Mouse (Mus musculus) myocyte (in vitro differentiated cells): ENCODE results near the gene Nek9.

ENCODE experiments used
- CEBPB ChIP-seq: IDR thresholded peaks from 2 replicates; pipeline ENCODE4 v1.6.1; 2011; ENCODE audit warnings: mild to moderate bottlenecking, moderate library complexity; ENCODE audit not compliant: poor library complexity, insufficient read depth, severe bottlenecking
- E2F4 ChIP-seq: IDR thresholded peaks from one replicate; pipeline ENCODE4 v1.6.1; 2011; ENCODE audit warnings: mild to moderate bottlenecking, control low read depth, moderate library complexity; ENCODE audit not compliant: insufficient read depth
- MAX ChIP-seq: IDR thresholded peaks from one replicate; pipeline ENCODE4 v1.6.1; 2011; ENCODE audit warnings: low read depth, mild to moderate bottlenecking, control low read depth
- MYOD1 ChIP-seq, 3 experiments: IDR thresholded peaks; one replicate each; pipeline ENCODE4 v1.6.1; 2011; ENCODE audit warnings: control low read depth in 2 of 3, low read depth in 2 of 3, mild to moderate bottlenecking in 2 of 3, moderate library complexity in 1 of 3; ENCODE audit not compliant: insufficient read length in 2 of 3, control insufficient read depth in 1 of 3
- MYOG ChIP-seq, 3 experiments: IDR thresholded peaks; one replicate each; pipeline ENCODE4 v1.6.1; 2011; ENCODE audit warnings: control low read depth in 2 of 3, low read depth in 2 of 3, mild to moderate bottlenecking in 2 of 3; ENCODE audit not compliant: insufficient read length in 2 of 3, control insufficient read depth in 1 of 3, insufficient read depth in 1 of 3
- POLR2A ChIP-seq: IDR thresholded peaks from one replicate; pipeline ENCODE4 v1.6.1; 2011; ENCODE audit warnings: low read depth, mild to moderate bottlenecking, control low read depth, moderate library complexity; ENCODE audit not compliant: insufficient read length
- POLR2AphosphoS2 ChIP-seq: IDR thresholded peaks from one replicate; pipeline ENCODE4 v1.6.1; 2011; ENCODE audit warnings: low read depth, control low read depth; ENCODE audit not compliant: insufficient read length
- REST ChIP-seq: IDR thresholded peaks from one replicate; pipeline ENCODE4 v1.6.1; 2011; ENCODE audit warnings: mild to moderate bottlenecking, control low read depth, moderate library complexity; ENCODE audit not compliant: insufficient read depth, insufficient read length
- SRF ChIP-seq: IDR thresholded peaks from one replicate; pipeline ENCODE4 v1.6.1; 2011; ENCODE audit warnings: low read depth; ENCODE audit not compliant: control insufficient read depth, insufficient read length
- TCF12 ChIP-seq: IDR thresholded peaks from one replicate; pipeline ENCODE4 v1.6.1; 2011; ENCODE audit warnings: mild to moderate bottlenecking, control low read depth; ENCODE audit not compliant: poor library complexity, insufficient read depth, severe bottlenecking
- TCF3 ChIP-seq: IDR thresholded peaks from one replicate; pipeline ENCODE4 v1.6.1; 2011; ENCODE audit warnings: low read depth, control low read depth; ENCODE audit not compliant: insufficient read length
- USF1 ChIP-seq: IDR thresholded peaks from one replicate; pipeline ENCODE4 v1.6.1; 2011; ENCODE audit warnings: low read depth, mild to moderate bottlenecking, control low read depth, moderate library complexity

DNA sequence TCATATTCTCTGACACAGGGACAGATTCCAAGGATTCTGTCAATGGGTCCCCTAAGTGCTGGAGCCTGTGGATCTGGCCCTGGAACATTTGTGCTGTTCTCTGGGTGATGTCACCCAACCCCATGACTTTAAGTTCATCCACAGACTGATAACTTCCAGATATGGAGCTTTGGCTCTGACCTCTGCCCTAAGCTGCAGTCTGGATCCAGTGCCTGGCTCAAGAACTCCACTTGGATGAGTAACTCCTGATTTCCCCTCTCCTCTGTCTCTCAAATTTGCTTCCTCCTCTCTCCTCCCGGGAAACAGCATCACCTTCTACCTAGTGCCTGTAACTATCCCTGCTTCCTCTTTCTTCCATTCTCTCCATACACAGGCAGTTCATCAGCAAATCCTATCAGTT, 41.1 kb upstream of the Nek9 start:
- TF ChIP-seq POLR2A, result no peak
- no peak for TF ChIP-seq USF1
- TF ChIP-seq MAX, result no peak
- TF ChIP-seq E2F4, result no peak
- TF ChIP-seq CEBPB, result no peak
- no peak for TF ChIP-seq MYOD1 (IDR thresholded peaks at IDR 0.05; ENCODE audit: control insufficient read depth in 1 of 3, insufficient read length in 2 of 3, low read depth in 2 of 3)
- TF ChIP-seq MYOG (IDR thresholded peaks at IDR 0.05; ENCODE audit: control insufficient read depth in 1 of 3, insufficient read depth in 1 of 3, insufficient read length in 2 of 3, low read depth in 2 of 3), result no peak
- TF ChIP-seq TCF12, result no peak
- TF ChIP-seq POLR2AphosphoS2, result no peak
- TF ChIP-seq TCF3, result no peak
- TF ChIP-seq SRF, result no peak
- no peak for TF ChIP-seq REST
